Mouse (Mus musculus): ENCODE data around the gene Hs6st3.

DNA sequence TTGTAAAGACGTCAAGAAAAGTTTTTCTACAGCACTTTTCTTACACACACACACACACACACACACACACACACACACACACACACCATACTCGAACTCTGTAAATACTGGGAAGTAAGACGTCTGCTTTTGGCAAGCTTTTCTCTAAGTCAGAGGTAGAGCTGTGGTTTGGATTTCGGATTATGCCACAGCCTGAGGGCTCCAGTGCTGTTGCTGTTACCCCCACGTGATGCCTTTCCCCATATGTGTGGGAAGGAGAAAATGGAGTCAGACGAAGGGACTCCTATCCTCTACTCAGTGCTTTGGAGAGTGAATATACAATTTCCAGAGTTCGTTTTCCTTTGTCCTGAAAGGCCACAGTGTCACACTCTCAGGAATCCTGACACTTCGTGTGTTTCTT lies 231.1 kb downstream of the Hs6st3 start:
- TF ChIP-seq POLR2A (IDR thresholded peaks at IDR 0.05; ENCODE audit: control insufficient read depth, low read depth, low read length): no peak
- TF ChIP-seq CTCF (IDR thresholded peaks at IDR 0.05; ENCODE audit: control insufficient read depth, insufficient read depth, insufficient replicate concordance, low read depth, low read length): no peak
